Mouse (Mus musculus): ENCODE data around the gene Dtd1. TPM values are rescaled to one million over a fixed set of nuclear protein-coding genes. Genes with fewer than 3 reads are reported as not detected.

Gene Dtd1
- polyA plus RNA-seq, 1 experiment from 2014 or later: 42.8 TPM

- H3K27me3 ChIP-seq (ENCODE audit: control insufficient read depth, insufficient read depth, low read length): no peaks in the 10 kb centered on the region
- H3K9me3 ChIP-seq (replicated peaks; ENCODE audit: control insufficient read depth, low read length): no peaks in the 10 kb centered on the region
- no peak overlapping the region for H3K9ac ChIP-seq (replicated peaks; ENCODE audit: low read length)
- peaks cover 4% of the 10 kb centered on the region for H3K4me1 ChIP-seq (ENCODE audit: control insufficient read depth, insufficient read depth, low read length)
- WGBS: 62% methylated on average over 2 of the region's 2 CpGs
- no peak overlapping the region for H3K4me2 ChIP-seq (ENCODE audit: low read depth, low read length)
- ATAC-seq (replicated peaks; ENCODE audit: insufficient number of reproducible peaks, low FRiP score, low TSS enrichment, low read depth) (no peak), DNase-seq (ENCODE audit: low spot score) (no peak)
- no peaks in the 10 kb centered on the region for H3K36me3 ChIP-seq (replicated peaks; ENCODE audit: control insufficient read depth, insufficient read depth, low read depth, low read length)
- H3K27ac ChIP-seq (replicated peaks; ENCODE audit: low read depth, low read length): 0 out of 2 replicates have a peak overlapping the region, but pooled peaks have one; percentile 6
- no peak overlapping the region for H3K4me3 ChIP-seq (ENCODE audit: low read depth, low read length)
Observed at GRCm38 (mm10) chr2:144677229-144677571, 77.5 kb downstream of the Dtd1 start.

- Histone ChIP-seq H3K9ac (replicated peaks; ENCODE audit: low read length) (no peak overlapping the region), H3K27ac (replicated peaks; ENCODE audit: low read depth, low read length) (no peak overlapping the region), H3K4me3 (ENCODE audit: low read depth, low read length) (no peak overlapping the region), H3K27me3 (ENCODE audit: control insufficient read depth, insufficient read depth, low read length) (no peaks in the 10 kb centered on the region), H3K4me2 (ENCODE audit: low read depth, low read length) (no peak overlapping the region), H3K4me1 (ENCODE audit: control insufficient read depth, insufficient read depth, low read length) (peaks cover 4% of the 10 kb centered on the region), H3K36me3 (replicated peaks; ENCODE audit: control insufficient read depth, insufficient read depth, low read depth, low read length) (no peaks in the 10 kb centered on the region), H3K9me3 (replicated peaks; ENCODE audit: control insufficient read depth, low read length) (no peaks in the 10 kb centered on the region)
- DNase-seq (ENCODE audit: low spot score) (no peak), ATAC-seq (replicated peaks; ENCODE audit: insufficient number of reproducible peaks, low FRiP score, low TSS enrichment, low read depth) (no peak)
- 74% methylated on average over 6 of the region's 6 CpGs for WGBS
Observed at GRCm38 (mm10) chr2:144678779-144679178, 79.1 kb downstream of the Dtd1 start.

GRCm38 (mm10) chr2:144679394-144679793 is 79.7 kb downstream of the Dtd1 start:
- Histone ChIP-seq H3K4me3 (ENCODE audit: low read depth, low read length) (no peak overlapping the region), H3K9ac (replicated peaks; ENCODE audit: low read length) (no peak overlapping the region), H3K4me1 (ENCODE audit: control insufficient read depth, insufficient read depth, low read length) (peaks cover 4% of the 10 kb centered on the region), H3K27ac (replicated peaks; ENCODE audit: low read depth, low read length) (no peak overlapping the region), H3K9me3 (replicated peaks; ENCODE audit: control insufficient read depth, low read length) (no peaks in the 10 kb centered on the region), H3K36me3 (replicated peaks; ENCODE audit: control insufficient read depth, insufficient read depth, low read depth, low read length) (no peaks in the 10 kb centered on the region), H3K4me2 (ENCODE audit: low read depth, low read length) (no peak overlapping the region; the same call in 1 of the 2 replicates), H3K27me3 (ENCODE audit: control insufficient read depth, insufficient read depth, low read length) (no peaks in the 10 kb centered on the region)
- DNase-seq (ENCODE audit: low spot score) (no peak), ATAC-seq (replicated peaks; ENCODE audit: insufficient number of reproducible peaks, low FRiP score, low TSS enrichment, low read depth) (no peak)
- 59% methylated on average over 3 of the region's 3 CpGs for WGBS

GRCm38 (mm10) chr2:144692219-144692732 is 92.6 kb downstream of the Dtd1 start:
- ATAC-seq (replicated peaks; ENCODE audit: insufficient number of reproducible peaks, low FRiP score, low TSS enrichment, low read depth): 0 out of 2 replicates have a peak, but pooled peaks have one; percentile 56
- 82% methylated on average over 8 of the region's 8 CpGs for WGBS
- H3K4me3 ChIP-seq (ENCODE audit: low read depth, low read length): no peak overlapping the region

GRCm38 (mm10) chr2:144692777-144693176 is 93.1 kb downstream of the Dtd1 start:
- no peak overlapping the region for H3K9ac ChIP-seq (replicated peaks; ENCODE audit: low read length)
- 89% methylated on average over 2 of the region's 2 CpGs for WGBS
- H3K4me3 ChIP-seq (ENCODE audit: low read depth, low read length): no peak overlapping the region
- H3K27me3 ChIP-seq (ENCODE audit: control insufficient read depth, insufficient read depth, low read length): no peaks in the 10 kb centered on the region
- H3K4me2 ChIP-seq (ENCODE audit: low read depth, low read length): no peak overlapping the region
- no peaks in the 10 kb centered on the region for H3K9me3 ChIP-seq (replicated peaks; ENCODE audit: control insufficient read depth, low read length)
- no peak for DNase-seq (ENCODE audit: low spot score)
- no peaks in the 10 kb centered on the region for H3K36me3 ChIP-seq (replicated peaks; ENCODE audit: control insufficient read depth, insufficient read depth, low read depth, low read length)
- H3K27ac ChIP-seq (replicated peaks; ENCODE audit: low read depth, low read length): no peak overlapping the region
- no peaks in the 10 kb centered on the region for H3K4me1 ChIP-seq (ENCODE audit: control insufficient read depth, insufficient read depth, low read length)
- ATAC-seq (replicated peaks; ENCODE audit: insufficient number of reproducible peaks, low FRiP score, low TSS enrichment, low read depth): no peak

More at GRCm38 (mm10) chr2:144692219-144692732, 92.6 kb downstream of the Dtd1 start:
- no peak for DNase-seq (ENCODE audit: low spot score)
- Histone ChIP-seq H3K27ac (replicated peaks; ENCODE audit: low read depth, low read length) (no peak overlapping the region), H3K27me3 (ENCODE audit: control insufficient read depth, insufficient read depth, low read length) (no peaks in the 10 kb centered on the region), H3K9me3 (replicated peaks; ENCODE audit: control insufficient read depth, low read length) (no peaks in the 10 kb centered on the region), H3K4me2 (ENCODE audit: low read depth, low read length) (no peak overlapping the region), H3K9ac (replicated peaks; ENCODE audit: low read length) (no peak overlapping the region), H3K36me3 (replicated peaks; ENCODE audit: control insufficient read depth, insufficient read depth, low read depth, low read length) (no peaks in the 10 kb centered on the region), H3K4me1 (ENCODE audit: control insufficient read depth, insufficient read depth, low read length) (no peaks in the 10 kb centered on the region)

GRCm38 (mm10) chr2:144694923-144695322 is 95.2 kb downstream of the Dtd1 start:
- H3K27me3 ChIP-seq (ENCODE audit: control insufficient read depth, insufficient read depth, low read length): no peaks in the 10 kb centered on the region
- ATAC-seq (replicated peaks; ENCODE audit: insufficient number of reproducible peaks, low FRiP score, low TSS enrichment, low read depth): no peak

GRCm38 (mm10) chr2:144698046-144698445 is 98.3 kb downstream of the Dtd1 start:
- H3K9me3 ChIP-seq (replicated peaks; ENCODE audit: control insufficient read depth, low read length): no peaks in the 10 kb centered on the region
- H3K4me2 ChIP-seq (ENCODE audit: low read depth, low read length): no peak overlapping the region
- no peak overlapping the region for H3K4me3 ChIP-seq (ENCODE audit: low read depth, low read length)
- ATAC-seq (replicated peaks; ENCODE audit: insufficient number of reproducible peaks, low FRiP score, low TSS enrichment, low read depth): no peak
- no peak overlapping the region for H3K9ac ChIP-seq (replicated peaks; ENCODE audit: low read length)
- H3K27ac ChIP-seq (replicated peaks; ENCODE audit: low read depth, low read length): no peak overlapping the region
- H3K27me3 ChIP-seq (ENCODE audit: control insufficient read depth, insufficient read depth, low read length): no peaks in the 10 kb centered on the region
- no peaks in the 10 kb centered on the region for H3K4me1 ChIP-seq (ENCODE audit: control insufficient read depth, insufficient read depth, low read length)
- no peaks in the 10 kb centered on the region for H3K36me3 ChIP-seq (replicated peaks; ENCODE audit: control insufficient read depth, insufficient read depth, low read depth, low read length)
- no peak for DNase-seq (ENCODE audit: low spot score)
- WGBS: 93% methylated on average over 12 of the region's 12 CpGs

More at GRCm38 (mm10) chr2:144694923-144695322, 95.2 kb downstream of the Dtd1 start:
- DNase-seq (ENCODE audit: low spot score): no peak
- no peak overlapping the region for H3K27ac ChIP-seq (replicated peaks; ENCODE audit: low read depth, low read length)
- no peak overlapping the region for H3K4me2 ChIP-seq (ENCODE audit: low read depth, low read length)
- H3K36me3 ChIP-seq (replicated peaks; ENCODE audit: control insufficient read depth, insufficient read depth, low read depth, low read length): no peaks in the 10 kb centered on the region
- H3K4me3 ChIP-seq (ENCODE audit: low read depth, low read length): no peak overlapping the region
- no peak overlapping the region for H3K9ac ChIP-seq (replicated peaks; ENCODE audit: low read length)
- H3K9me3 ChIP-seq (replicated peaks; ENCODE audit: control insufficient read depth, low read length): no peaks in the 10 kb centered on the region
- WGBS: 79% methylated on average over 2 of the region's 2 CpGs
- no peaks in the 10 kb centered on the region for H3K4me1 ChIP-seq (ENCODE audit: control insufficient read depth, insufficient read depth, low read length)

- Histone ChIP-seq H3K9me3 (replicated peaks; ENCODE audit: control insufficient read depth, low read length) (no peaks in the 10 kb centered on the region), H3K9ac (replicated peaks; ENCODE audit: low read length) (no peak overlapping the region), H3K4me2 (ENCODE audit: low read depth, low read length) (no peak overlapping the region), H3K4me3 (ENCODE audit: low read depth, low read length) (no peak overlapping the region), H3K4me1 (ENCODE audit: control insufficient read depth, insufficient read depth, low read length) (no peaks in the 10 kb centered on the region), H3K27me3 (ENCODE audit: control insufficient read depth, insufficient read depth, low read length) (no peaks in the 10 kb centered on the region), H3K36me3 (replicated peaks; ENCODE audit: control insufficient read depth, insufficient read depth, low read depth, low read length) (no peaks in the 10 kb centered on the region), H3K27ac (replicated peaks; ENCODE audit: low read depth, low read length) (no peak overlapping the region)
- 77% methylated on average over 11 of the region's 11 CpGs for WGBS
- ATAC-seq (replicated peaks; ENCODE audit: insufficient number of reproducible peaks, low FRiP score, low TSS enrichment, low read depth): no peak
- DNase-seq (ENCODE audit: low spot score): no peak
Observed at GRCm38 (mm10) chr2:144700608-144701007, 100.9 kb downstream of the Dtd1 start.
